Mouse (Mus musculus) WW6 (cell line): ENCODE measurements at regions not wholly inside any gene's neighbourhood (a gene's known extent, or its start where the extent isn't known, plus 50 kb on each side); places are given as distances from the start of the nearest gene placed in this dataset.
"Not testable (repeated sequence)": the region's sequence is repeated elsewhere in the genome, so short reads cannot be mapped to it uniquely, and the experiment has no call there.

Experiments used
- DNase-seq: peaks from one replicate; pipeline ENCODE4 v3.0.0-alpha.2; 2013; ENCODE audit warnings: low read depth, low spot score

GRCm38 (mm10) chr9:12062488-12062887 is 1157.9 kb upstream of the Cntn5 start:
- no peak for DNase-seq

DNA sequence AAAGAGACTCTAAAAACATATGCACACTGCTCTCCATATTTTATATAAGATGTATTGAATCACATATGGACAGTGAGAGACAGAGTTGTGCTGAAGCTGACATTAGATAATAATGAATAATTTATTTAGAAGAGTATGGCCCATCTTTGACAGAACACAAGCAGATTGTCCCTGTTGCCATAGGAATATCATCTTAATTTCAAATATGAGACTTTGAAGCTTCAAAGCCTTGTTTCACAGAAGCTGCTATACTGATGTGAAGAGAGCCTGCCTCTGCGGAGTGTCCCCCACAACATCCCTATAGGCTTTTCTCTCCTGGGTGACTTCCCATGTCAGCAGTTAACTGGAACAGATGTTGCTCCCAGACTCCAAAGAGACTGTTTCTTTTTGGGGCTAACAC is 1147.9 kb upstream of the Cntn5 start:
- no peak for DNase-seq

DNA sequence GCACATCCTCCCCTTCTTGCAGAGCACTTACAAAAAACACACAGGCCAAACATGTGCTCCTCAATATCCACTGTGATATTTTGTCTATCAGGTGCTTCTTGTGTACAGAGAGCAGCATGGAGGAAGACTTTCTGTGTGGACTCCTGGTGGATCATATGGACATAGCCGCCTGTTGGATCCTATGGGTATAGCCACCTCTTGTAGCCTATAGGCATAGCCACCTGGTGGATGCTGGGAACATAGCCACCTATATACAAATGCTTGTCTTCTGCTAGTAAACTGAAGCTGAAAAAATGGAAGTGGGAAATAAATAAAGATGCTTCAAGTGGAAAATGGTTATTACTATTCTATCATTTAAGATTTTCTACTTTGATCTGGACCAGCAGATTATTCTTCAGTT is 1111.4 kb upstream of the Cntn5 start:
- peak; percentile 3 for DNase-seq

GRCm38 (mm10) chr9:11998580-11998979 is 1094.0 kb upstream of the Cntn5 start:
- DNase-seq, result no peak

DNA sequence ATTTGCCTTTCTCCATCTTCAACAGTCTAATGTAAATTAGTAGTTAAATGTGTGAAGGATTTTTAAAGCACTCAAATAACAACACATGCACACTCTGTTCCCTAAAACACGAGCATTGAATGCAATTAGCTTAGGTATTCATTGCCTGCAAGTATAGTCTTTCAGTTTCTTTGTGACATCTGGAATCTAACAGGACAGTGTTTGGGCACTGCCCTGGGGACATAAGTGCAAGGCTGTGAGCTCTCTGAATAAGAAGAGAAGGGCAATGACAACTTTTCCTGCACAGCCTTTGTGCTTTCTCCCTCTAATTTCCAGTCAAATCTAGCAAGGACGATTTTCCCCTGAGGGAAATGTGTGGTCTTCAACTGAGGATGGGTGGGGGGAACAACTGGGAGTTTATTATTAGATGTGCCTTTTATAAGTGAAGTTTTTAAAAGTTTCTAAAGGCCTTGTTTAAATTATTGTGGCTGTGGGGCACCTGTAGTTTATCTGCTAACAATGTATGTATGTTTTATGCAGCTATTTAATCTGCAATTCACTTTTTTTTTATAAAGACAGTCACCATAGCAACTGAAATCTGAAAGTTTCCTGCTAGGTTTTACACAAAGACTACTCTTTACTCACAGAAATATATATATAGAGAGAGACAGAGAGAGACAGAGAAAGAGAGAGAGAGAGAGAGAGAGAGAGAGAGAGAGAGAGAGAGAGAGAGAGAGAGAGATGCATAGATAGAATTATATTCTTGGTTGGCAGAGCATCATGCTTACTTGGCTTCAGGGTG is 1077.7 kb upstream of the Cntn5 start:
- no peak for DNase-seq

DNA sequence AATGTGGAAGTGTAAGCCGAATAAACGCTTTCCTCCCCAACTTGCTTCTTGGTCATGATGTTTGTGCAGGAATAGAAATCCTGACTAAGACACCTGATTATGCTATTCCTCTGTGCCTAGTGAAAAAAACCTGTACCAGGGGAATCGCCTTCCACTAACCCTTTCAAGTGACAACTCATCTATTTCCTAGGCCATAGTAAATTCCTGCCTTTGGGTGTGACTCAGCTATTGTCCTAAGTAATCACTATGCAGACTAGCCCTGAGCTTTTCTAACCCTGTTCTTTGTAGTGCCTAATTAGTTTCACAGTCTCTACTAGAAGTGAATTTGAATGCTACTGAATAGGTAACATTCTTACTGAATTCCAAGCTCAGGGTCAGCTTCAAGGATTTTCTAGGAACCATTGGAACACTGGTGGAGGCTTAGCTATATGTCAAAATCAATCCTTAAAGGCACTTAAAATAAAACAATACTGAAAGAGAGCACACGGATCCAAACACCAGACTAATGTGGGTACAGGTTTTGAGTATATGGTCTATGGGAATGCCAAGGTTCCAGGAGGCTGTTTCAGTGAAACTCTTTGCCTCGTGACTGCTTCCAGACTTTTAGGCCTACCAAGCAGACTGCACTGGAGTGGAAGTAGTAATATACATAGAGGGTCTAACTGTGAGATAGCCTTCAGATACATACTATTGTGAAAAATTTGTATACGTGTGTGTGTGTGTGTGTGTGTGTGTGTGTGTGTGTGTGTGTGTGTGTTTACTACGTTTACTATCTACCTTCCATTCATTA is 1036.3 kb upstream of the Cntn5 start:
- DNase-seq, result peak; percentile 38

GRCm38 (mm10) chr9:11939851-11940560 is 1035.4 kb upstream of the Cntn5 start:
- DNase-seq, result no peak

GRCm38 (mm10) chr9:11925501-11925900 is 1020.9 kb upstream of the Cntn5 start:
- no peak for DNase-seq

GRCm38 (mm10) chr9:11923591-11924355 is 1019.2 kb upstream of the Cntn5 start:
- not testable (repeated sequence) for DNase-seq

- DNase-seq, result no peak
These were observed 1015.7 kb upstream of the Cntn5 start for GRCm38 (mm10) chr9:11920251-11920650.

GRCm38 (mm10) chr9:11898232-11898631 is 993.7 kb upstream of the Cntn5 start:
- DNase-seq, result no peak

DNA sequence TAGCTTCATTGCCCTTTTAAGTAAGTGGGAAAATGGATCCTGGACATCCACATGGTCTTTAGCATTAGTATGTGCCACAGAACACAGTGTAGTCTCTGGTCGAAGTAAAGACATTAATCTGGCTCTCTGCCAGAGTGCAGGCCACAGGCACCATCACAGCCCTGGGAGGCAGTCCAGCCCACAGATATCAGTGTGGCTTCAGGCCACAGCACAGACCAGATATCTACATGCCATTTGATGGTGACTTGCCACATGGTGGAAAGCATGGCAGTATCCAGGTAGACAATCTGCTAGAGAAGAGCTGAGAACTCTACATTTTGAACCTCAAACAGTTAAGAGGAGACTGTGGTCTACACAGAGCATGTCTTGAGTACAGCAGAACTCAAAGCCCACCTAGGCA is 981.2 kb upstream of the Cntn5 start:
- DNase-seq, result no peak

DNA sequence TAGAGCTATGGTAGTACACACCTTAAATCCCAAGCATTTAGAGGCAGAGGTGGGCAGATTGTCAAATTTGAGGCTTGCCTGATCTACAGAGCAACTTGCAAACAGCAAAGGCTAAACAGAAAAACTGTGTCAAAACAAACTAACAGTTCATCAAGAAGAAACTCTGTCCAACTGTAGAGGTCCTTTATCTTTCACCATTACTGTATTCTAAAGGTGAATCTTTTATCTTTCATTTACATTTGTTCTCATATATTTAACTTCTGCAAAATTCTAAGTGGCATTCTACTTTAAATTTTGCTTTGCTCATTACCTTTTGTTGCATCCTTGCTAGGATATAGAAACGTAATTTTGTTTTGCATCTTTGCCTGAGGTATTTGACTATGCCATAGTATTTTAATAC is 967.5 kb upstream of the Cntn5 start:
- DNase-seq, result no peak

DNA sequence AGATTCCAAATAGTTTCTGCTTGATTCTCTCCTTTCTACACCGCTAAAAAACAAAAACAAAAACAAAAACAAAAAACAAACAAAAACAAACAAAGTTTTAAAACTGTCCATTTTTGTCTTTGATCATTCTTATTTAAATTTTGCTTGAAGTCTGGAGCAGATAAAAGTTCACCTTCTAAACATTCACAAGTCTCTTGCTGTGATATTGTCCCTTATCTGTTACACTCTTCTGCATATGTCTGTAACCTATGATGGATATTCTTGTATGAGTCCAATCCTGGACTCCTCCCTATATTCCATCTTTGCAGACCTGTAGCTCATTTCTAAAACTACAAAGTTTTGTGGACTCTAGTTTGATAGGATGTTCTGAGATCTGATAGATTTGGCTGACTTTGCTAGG is 966.9 kb upstream of the Cntn5 start:
- DNase-seq, result no peak

DNA sequence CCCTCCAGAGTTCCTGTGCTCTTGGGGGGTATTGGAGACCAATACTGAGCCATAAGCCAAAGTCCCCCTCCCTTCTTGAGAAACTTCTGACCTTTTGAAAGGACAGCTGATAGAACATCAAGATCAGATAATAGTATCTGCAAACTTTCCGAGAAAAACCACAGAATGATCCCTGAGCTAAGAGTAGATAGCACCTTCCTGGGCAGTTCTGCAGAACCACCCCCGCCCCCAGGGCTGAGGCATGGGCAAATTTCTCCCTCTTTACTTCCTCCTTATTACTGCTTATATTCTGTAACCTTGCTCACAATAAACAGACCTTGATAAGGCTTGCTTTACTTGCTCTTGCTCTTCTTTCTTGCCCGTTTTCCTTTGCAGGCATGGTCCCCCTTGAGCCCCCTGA is 944.1 kb upstream of the Cntn5 start:
- DNase-seq, result not testable (repeated sequence)
